Mouse (Mus musculus): ENCODE measurements around the gene Adipor2. TPM values are rescaled to one million over a fixed set of nuclear protein-coding genes. Genes with fewer than 3 reads are reported as not detected.

The Adipor2 gene
- polyA plus RNA-seq, 1 experiment, result not detected

DNA sequence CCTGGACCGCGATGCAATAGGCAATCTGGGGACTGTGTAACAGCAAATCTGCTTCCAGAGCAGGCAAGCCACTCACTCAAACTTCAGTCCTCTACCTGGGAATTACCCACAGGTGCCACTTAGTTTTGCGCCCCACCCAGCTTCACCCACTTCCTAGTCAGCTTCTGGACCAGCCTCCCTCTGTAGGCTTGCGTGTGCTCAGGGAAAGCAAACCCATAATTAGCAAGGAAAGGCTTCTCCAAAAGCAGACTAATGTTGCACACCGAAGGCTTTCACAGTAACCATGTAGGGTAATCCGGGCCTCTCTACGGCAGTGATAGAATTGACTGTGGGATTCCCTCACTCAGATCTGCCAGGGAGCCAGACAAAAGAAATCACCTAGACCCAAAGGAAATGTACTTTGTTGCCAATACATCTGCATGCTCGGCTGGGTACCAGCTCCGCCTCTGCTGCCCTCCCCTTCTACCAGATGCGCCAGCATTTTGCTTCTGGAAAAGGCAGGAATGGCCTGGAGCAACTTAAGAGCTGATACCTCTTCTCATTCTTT, 109.6 kb downstream of the Adipor2 start:
- peaks cover 40% of the 10 kb centered on the region for H3K4me1 ChIP-seq (ENCODE audit: control insufficient read depth, insufficient read depth, low read length)
- H3K27ac ChIP-seq (ENCODE audit: insufficient read depth, low read depth, low read length), result peak overlapping the region; percentile 63
- TF ChIP-seq POLR2A (IDR thresholded peaks at IDR 0.05; ENCODE audit: insufficient read depth, low read depth, low read length), result no peak
- no peak overlapping the region for H3K4me3 ChIP-seq (ENCODE audit: insufficient read depth, low read depth, low read length)
- WGBS, result 28% methylated on average over 10 of the region's 10 CpGs

DNA sequence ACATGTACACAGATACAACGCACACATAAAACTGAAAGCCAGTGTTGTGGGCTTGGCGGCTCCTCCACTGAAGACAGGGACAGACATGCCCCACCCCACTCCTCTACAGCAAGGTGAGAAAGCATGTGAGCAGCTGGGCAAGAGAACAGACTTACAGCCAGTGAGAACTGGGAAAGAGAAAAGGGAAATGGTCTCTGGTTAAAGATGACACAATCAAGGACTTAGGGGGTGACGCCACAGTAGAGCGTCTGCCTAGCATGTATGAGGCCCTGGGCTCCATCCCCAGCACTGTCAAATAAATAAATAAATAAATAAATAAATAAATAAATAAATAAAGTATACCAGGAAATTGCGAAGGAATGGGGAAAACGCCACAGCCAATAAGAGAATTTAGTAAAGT, 114.2 kb downstream of the Adipor2 start:
- no peak overlapping the region for H3K27ac ChIP-seq (ENCODE audit: insufficient read depth, low read depth, low read length)
- no peak overlapping the region for H3K4me3 ChIP-seq (ENCODE audit: insufficient read depth, low read depth, low read length)
- H3K4me1 ChIP-seq (ENCODE audit: control insufficient read depth, insufficient read depth, low read length), result peaks cover 12% of the 10 kb centered on the region
- 93% methylated on average over 6 of the region's 6 CpGs for WGBS
- no peak for TF ChIP-seq CTCF (IDR thresholded peaks at IDR 0.05; ENCODE audit: insufficient read depth, low read depth, low read length)
- TF ChIP-seq POLR2A (IDR thresholded peaks at IDR 0.05; ENCODE audit: insufficient read depth, low read depth, low read length), result no peak

Other genes starting within 250 kb of the Adipor2 start
- gene Dcp1b, start 242.5 kb downstream of the Adipor2 start, polyA plus RNA-seq (2012; ENCODE audit: insufficient read depth, insufficient read length, low replicate concordance, missing spikeins), result not detected in 2 replicates
- gene Cacna1c, start 221.3 kb downstream of the Adipor2 start, polyA plus RNA-seq (2012; ENCODE audit: insufficient read depth, insufficient read length, low replicate concordance, missing spikeins), result 35.8 TPM in 1 of 2 replicates, not detected in the other
- gene Cacna2d4, start 181.2 kb downstream of the Adipor2 start, polyA plus RNA-seq (2012; ENCODE audit: insufficient read depth, insufficient read length, low replicate concordance, missing spikeins), result not detected in 2 replicates
- not detected in 2 replicates for gene Lrtm2, start 86.9 kb downstream of the Adipor2 start, polyA plus RNA-seq (2012; ENCODE audit: insufficient read depth, insufficient read length, low replicate concordance, missing spikeins)
- gene Fbxl14, start 62.0 kb upstream of the Adipor2 start, polyA plus RNA-seq (2012; ENCODE audit: insufficient read depth, insufficient read length, low replicate concordance, missing spikeins), result not detected in 2 replicates
- not detected in 2 replicates for gene Wnt5b, start 126.6 kb upstream of the Adipor2 start, polyA plus RNA-seq (2012; ENCODE audit: insufficient read depth, insufficient read length, low replicate concordance, missing spikeins)